Comparison of ENCODE assay signal across 12 mouse cellular contexts in the genomic region with DNA sequence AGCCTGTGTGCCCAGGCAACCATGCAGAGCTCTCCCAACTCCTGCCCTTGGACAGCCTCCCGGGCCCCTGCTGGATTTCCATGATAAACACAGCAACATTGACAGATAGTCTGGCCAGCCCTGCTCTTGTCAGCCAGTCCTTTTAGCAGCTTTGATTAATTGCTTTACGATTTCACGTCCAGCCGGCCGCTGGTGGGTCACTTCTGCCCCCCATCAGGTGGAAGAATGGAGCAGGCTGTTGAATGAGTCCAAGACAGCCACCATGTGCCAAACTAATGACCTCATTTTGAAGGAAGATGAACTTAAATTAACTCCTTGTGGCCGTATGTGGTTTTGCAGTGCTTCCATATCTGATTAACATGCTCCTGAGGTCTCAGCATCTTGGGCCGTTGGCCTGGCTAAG. TPM values are rescaled to one million over a fixed set of nuclear protein-coding genes. Genes with fewer than 3 reads are reported as not detected.
DNase-seq lines count a peak whose midpoint lies in the region; ATAC-seq lines count a peak whose summit lies in the region.
"Had no signal": no experiment of that assay in that cellular context is flagged by ENCODE, and none has a peak within 500 bp of the region (broad histone marks: within the 10 kb centered on the region; RNA-seq: fewer than 3 reads in every experiment).

No protein-coding gene starts in this region.

- no peak overlapping the region for H3K4me3 ChIP-seq in heart, embryonic 12.5 days
- H3K4me3 ChIP-seq in hindbrain, embryonic 15.5 days = no peak overlapping the region
- H3K4me3 ChIP-seq: embryonic facial prominence, embryonic 13.5 days; heart, embryonic 15.5 days had no signal

- no peak overlapping the region for H3K27ac ChIP-seq in heart, embryonic 12.5 days (ENCODE audit: poor library complexity, severe bottlenecking)
- H3K27ac ChIP-seq in hindbrain, embryonic 15.5 days (replicated peaks) = no peak overlapping the region
- H3K27ac ChIP-seq: embryonic facial prominence, embryonic 13.5 days; heart, embryonic 15.5 days; macrophage had no signal

- 0 out of 2 replicates have a peak, but pooled peaks cover 5% of the 10 kb centered on the region for H3K4me1 ChIP-seq in heart, embryonic 12.5 days (replicated peaks)
- 0 out of 2 replicates have a peak, but pooled peaks cover 11% of the 10 kb centered on the region for H3K4me1 ChIP-seq in hindbrain, embryonic 15.5 days (replicated peaks)
- H3K4me1 ChIP-seq: embryonic facial prominence, embryonic 13.5 days; heart, embryonic 15.5 days had no signal

- peak; percentile 6 for DNase-seq in heart, adult 8-10 months (ENCODE audit: low spot score)
- DNase-seq in testis, postnatal 14 days (ENCODE audit: low spot score) = peak; percentile 25
- no peak for DNase-seq in testis, postnatal 10 days (ENCODE audit: low spot score)
- DNase-seq in frontal cortex, postnatal 36 days (ENCODE audit: low spot score in 2 of 2) = no peak
- no peak for DNase-seq in lung, adult 18-20 months

- H3K27me3 ChIP-seq in heart, embryonic 12.5 days (replicated peaks) = no peaks in the 10 kb centered on the region
- H3K27me3 ChIP-seq in hindbrain, embryonic 15.5 days = peaks cover 34% of the 10 kb centered on the region; the same call in 1 of the 2 replicates
- H3K27me3 ChIP-seq: embryonic facial prominence, embryonic 13.5 days; heart, embryonic 15.5 days had no signal

- peaks cover 96% of the 10 kb centered on the region for H3K36me3 ChIP-seq in heart, embryonic 12.5 days
- peaks cover 65% of the 10 kb centered on the region for H3K36me3 ChIP-seq in hindbrain, embryonic 15.5 days

- WGBS in heart, embryonic 12.5 days = 47% methylated on average over 7 of the region's 7 CpGs
- WGBS in hindbrain, embryonic 15.5 days = 23% methylated on average over 7 of the region's 7 CpGs

- H3K4me2 ChIP-seq in heart, embryonic 12.5 days = no peak overlapping the region
- H3K4me2 ChIP-seq in hindbrain, embryonic 15.5 days = no peak overlapping the region
- H3K4me2 ChIP-seq: embryonic facial prominence, embryonic 13.5 days; heart, embryonic 15.5 days had no signal

- H3K9me3 ChIP-seq in heart, embryonic 12.5 days (replicated peaks) = no peaks in the 10 kb centered on the region
- no peaks in the 10 kb centered on the region for H3K9me3 ChIP-seq in hindbrain, embryonic 15.5 days
- H3K9me3 ChIP-seq: embryonic facial prominence, embryonic 13.5 days; heart, embryonic 15.5 days had no signal

- no peak overlapping the region for H3K9ac ChIP-seq in heart, embryonic 12.5 days
- H3K9ac ChIP-seq in hindbrain, embryonic 15.5 days = no peak overlapping the region
- H3K9ac ChIP-seq: embryonic facial prominence, embryonic 13.5 days; heart, embryonic 15.5 days had no signal

- no peak for ATAC-seq in heart, embryonic 12.5 days (ENCODE audit: insufficient number of reproducible peaks, low FRiP score)
- peak; percentile 89 for ATAC-seq in hindbrain, embryonic 15.5 days (ENCODE audit: low FRiP score, low read depth)
- ATAC-seq in granulocyte monocyte progenitor cell, adult 5-6 weeks (replicated peaks; ENCODE audit: poor library complexity, severe bottlenecking) = no peak

RNA-seq across cellular contexts. Expression of a gene that starts 30.0 kb away (rescaled TPM):
- not detected for total RNA-seq in heart, adult 8-10 months (2022)
- polyA plus RNA-seq in heart, embryonic 12.5 days (2016; fragmentation: Nextera tagmentation; extraction: Ambion mirVana) = 0.08 TPM in 1 of 2 replicates, not detected in the other
- polyA plus RNA-seq in hindbrain, embryonic 15.5 days (2015; fragmentation: Nextera tagmentation; extraction: Ambion mirVana) = 1.7 and 3.1 TPM in 2 replicates
- total RNA-seq in granulocyte monocyte progenitor cell, adult 5-6 weeks (2014; fragmentation: Nextera tagmentation) = not detected in 2 replicates
- total RNA-seq in granulocyte monocyte progenitor cell, adult 5-6 weeks (2017) = not detected in 2 replicates
- polyA plus RNA-seq: heart, embryonic 15.5 days; macrophage; small intestine, adult 2 months had no signal

RNA-seq across cellular contexts. Expression of a gene that starts 37.4 kb away (rescaled TPM):
- total RNA-seq in heart, adult 8-10 months (2022) = 10 to 100 TPM; 12.8 to 20.0 (median 14.7) TPM
- polyA plus RNA-seq in heart, embryonic 12.5 days (2016; fragmentation: Nextera tagmentation; extraction: Ambion mirVana) = 59.6 and 66.6 TPM in 2 replicates
- 47.9 and 48.5 TPM in 2 replicates for polyA plus RNA-seq in hindbrain, embryonic 15.5 days (2015; fragmentation: Nextera tagmentation; extraction: Ambion mirVana)
- 26.7 and 30.2 TPM in 2 replicates for total RNA-seq in granulocyte monocyte progenitor cell, adult 5-6 weeks (2014; fragmentation: Nextera tagmentation)
- total RNA-seq in granulocyte monocyte progenitor cell, adult 5-6 weeks (2017) = 19.7 and 28.6 TPM in 2 replicates

Comparison
In these comparisons a context has a peak if more than half of its experiments do, and no peak if none do; other contexts are left out.
1. DNase-seq: peak in heart, adult 8-10 months (single experiment) and testis, postnatal 14 days (single experiment); none in testis, postnatal 10 days (single experiment), frontal cortex, postnatal 36 days (0 of 2) and lung, adult 18-20 months (0 of 2).